Mouse (Mus musculus) liver, embryonic 16.5 days (tissue): Measurements from ENCODE around the gene Nfia. TPM values are rescaled to one million over a fixed set of nuclear protein-coding genes. Genes with fewer than 3 reads are reported as not detected.

Experiments
- ATAC-seq: fragments of 200-750 bp; cut with Nextera tagmentation; 2 replicates; pipeline ENCODE4 v1.8.0; 2017; ENCODE audit warnings: low read depth, mild to moderate bottlenecking, moderate number of reproducible peaks, moderate library complexity
- H3K27ac ChIP-seq: fragments of 300-500 bp; sonication (generic); 2 replicates; pipeline ENCODE4 v1.5.1; 2014; ENCODE audit warnings: mild to moderate bottlenecking, low read length
- H3K27me3 ChIP-seq: fragments of 300-500 bp; sonication (generic); 2 replicates; pipeline ENCODE4 v1.6.1; 2014; ENCODE audit warnings: low read depth, low read length, mixed read lengths; ENCODE audit not compliant: control insufficient read depth, insufficient read depth
- H3K36me3 ChIP-seq: fragments of 300-500 bp; sonication (generic); 2 replicates; pipeline ENCODE4 v1.6.1; 2014; ENCODE audit warnings: mild to moderate bottlenecking; ENCODE audit not compliant: control insufficient read depth, insufficient read depth
- H3K4me1 ChIP-seq: fragments of 300-500 bp; sonication (generic); 2 replicates; pipeline ENCODE4 v1.6.1; 2014; ENCODE audit warnings: low read depth, low read length, mixed read lengths; ENCODE audit not compliant: control insufficient read depth
- H3K4me2 ChIP-seq: fragments of 300-500 bp; sonication (generic); 2 replicates; pipeline ENCODE4 v1.6.1; 2014; ENCODE audit warnings: low read depth, low read length, mixed read lengths
- H3K4me3 ChIP-seq: fragments of 300-500 bp; sonication (generic); 2 replicates; pipeline ENCODE4 v1.5.1; 2014; ENCODE audit warnings: low read depth, mild to moderate bottlenecking, low read length
- H3K9ac ChIP-seq: fragments of 300-500 bp; sonication (generic); 2 replicates; pipeline ENCODE4 v1.6.1; 2014; ENCODE audit warnings: low read depth, low read length
- H3K9me3 ChIP-seq: fragments of 300-500 bp; sonication (generic); replicated peaks from 2 replicates; pipeline ENCODE4 v1.6.1; 2016; ENCODE audit warnings: low read length; ENCODE audit not compliant: control insufficient read depth
- WGBS: fragments of 180-500 bp; shearing (Covaris S2); extraction: QIAGEN DNeasy Blood & Tissue Kit; methylation state at CpG from one replicate; pipeline ENCODE4 v1.1.7; 2014; ENCODE audit not compliant: insufficient replicate concordance; 5-methylcytosine and 5-hydroxymethylcytosine counted together
- polyA plus RNA-seq: library from polyadenylated mRNA; unstranded; fragments of >200 nt; fragmentation: Nextera tagmentation; extraction: Ambion mirVana; gene quantifications from 2 replicates; pipeline ENCODE4 v1.2.1, GENCODE M21; 2015

Nfia gene
- polyA plus RNA-seq, 1 experiment from 2014 or later, result 5.7 TPM

- Histone ChIP-seq H3K36me3 (no peaks in the 10 kb centered on the region), H3K4me3 (no peak overlapping the region), H3K9ac (no peak overlapping the region), H3K9me3 (no peaks in the 10 kb centered on the region), H3K27me3 (no peaks in the 10 kb centered on the region), H3K4me2 (no peak overlapping the region), H3K27ac (no peak overlapping the region), H3K4me1 (no peaks in the 10 kb centered on the region)
- ATAC-seq, result no peak
- WGBS, result 58% methylated on average over 5 of the region's 5 CpGs
Observed at GRCm38 (mm10) chr4:98039095-98039494, 266.6 kb downstream of the Nfia start.

- Histone ChIP-seq H3K4me2 (no peak overlapping the region), H3K27ac (no peak overlapping the region), H3K9me3 (no peaks in the 10 kb centered on the region), H3K4me1 (no peaks in the 10 kb centered on the region), H3K27me3 (no peaks in the 10 kb centered on the region), H3K9ac (no peak overlapping the region), H3K4me3 (no peak overlapping the region), H3K36me3 (no peaks in the 10 kb centered on the region)
- WGBS, result 27% methylated on average over 7 of the region's 7 CpGs
- no peak for ATAC-seq
Observed at GRCm38 (mm10) chr4:98040179-98040578, 267.6 kb downstream of the Nfia start.

- Histone ChIP-seq H3K9me3 (no peaks in the 10 kb centered on the region), H3K4me2 (no peak overlapping the region), H3K27me3 (no peaks in the 10 kb centered on the region), H3K27ac (no peak overlapping the region), H3K36me3 (no peaks in the 10 kb centered on the region), H3K4me1 (no peaks in the 10 kb centered on the region), H3K4me3 (no peak overlapping the region), H3K9ac (no peak overlapping the region)
- ATAC-seq, result no peak
- WGBS, result 68% methylated on average over 8 of the region's 8 CpGs
Observed at GRCm38 (mm10) chr4:98044611-98045010, 272.1 kb downstream of the Nfia start.

GRCm38 (mm10) chr4:98047369-98047768, 274.8 kb downstream of the Nfia start:
- Histone ChIP-seq H3K4me3 (no peak overlapping the region), H3K4me2 (no peak overlapping the region), H3K9ac (no peak overlapping the region), H3K27me3 (no peaks in the 10 kb centered on the region), H3K36me3 (no peaks in the 10 kb centered on the region), H3K9me3 (no peaks in the 10 kb centered on the region), H3K27ac (no peak overlapping the region), H3K4me1 (no peaks in the 10 kb centered on the region)
- no peak for ATAC-seq

GRCm38 (mm10) chr4:98049584-98049983, 277.1 kb downstream of the Nfia start:
- no peak overlapping the region for H3K27ac ChIP-seq
- H3K4me1 ChIP-seq, result no peaks in the 10 kb centered on the region
- H3K4me2 ChIP-seq, result no peak overlapping the region
- no peaks in the 10 kb centered on the region for H3K36me3 ChIP-seq
- H3K9ac ChIP-seq, result no peak overlapping the region
- no peaks in the 10 kb centered on the region for H3K9me3 ChIP-seq
- H3K27me3 ChIP-seq, result no peaks in the 10 kb centered on the region
- ATAC-seq, result no peak
- no peak overlapping the region for H3K4me3 ChIP-seq
- 62% methylated on average over 7 of the region's 7 CpGs for WGBS

GRCm38 (mm10) chr4:98050003-98050620, 277.6 kb downstream of the Nfia start:
- H3K9me3 ChIP-seq, result no peaks in the 10 kb centered on the region
- H3K4me1 ChIP-seq, result no peaks in the 10 kb centered on the region
- no peak for ATAC-seq
- H3K27ac ChIP-seq, result no peak overlapping the region
- no peaks in the 10 kb centered on the region for H3K36me3 ChIP-seq
- no peak overlapping the region for H3K4me2 ChIP-seq
- 70% methylated on average over 8 of the region's 8 CpGs for WGBS
- H3K9ac ChIP-seq, result no peak overlapping the region
- H3K27me3 ChIP-seq, result no peaks in the 10 kb centered on the region
- H3K4me3 ChIP-seq, result no peak overlapping the region

- 66% methylated on average over 10 of the region's 10 CpGs for WGBS
- Histone ChIP-seq H3K9me3 (no peaks in the 10 kb centered on the region), H3K9ac (no peak overlapping the region), H3K4me3 (no peak overlapping the region), H3K36me3 (no peaks in the 10 kb centered on the region), H3K27me3 (no peaks in the 10 kb centered on the region), H3K27ac (no peak overlapping the region), H3K4me2 (no peak overlapping the region), H3K4me1 (no peaks in the 10 kb centered on the region)
- ATAC-seq, result no peak
Observed at GRCm38 (mm10) chr4:98050781-98051180, 278.2 kb downstream of the Nfia start.

GRCm38 (mm10) chr4:98051326-98051725, 278.8 kb downstream of the Nfia start:
- ATAC-seq, result no peak
- H3K27ac ChIP-seq, result no peak overlapping the region
- no peaks in the 10 kb centered on the region for H3K27me3 ChIP-seq
- no peak overlapping the region for H3K4me2 ChIP-seq
- H3K9me3 ChIP-seq, result no peaks in the 10 kb centered on the region
- WGBS, result 43% methylated on average over 3 of the region's 3 CpGs
- H3K4me3 ChIP-seq, result no peak overlapping the region
- no peaks in the 10 kb centered on the region for H3K36me3 ChIP-seq
- H3K9ac ChIP-seq, result no peak overlapping the region
- no peaks in the 10 kb centered on the region for H3K4me1 ChIP-seq

GRCm38 (mm10) chr4:98055036-98055435, 282.5 kb downstream of the Nfia start:
- Histone ChIP-seq H3K4me2 (no peak overlapping the region), H3K9me3 (no peaks in the 10 kb centered on the region), H3K4me3 (no peak overlapping the region), H3K4me1 (no peaks in the 10 kb centered on the region), H3K36me3 (no peaks in the 10 kb centered on the region), H3K27me3 (no peaks in the 10 kb centered on the region), H3K9ac (no peak overlapping the region), H3K27ac (no peak overlapping the region)
- ATAC-seq, result no peak
- 64% methylated on average over 4 of the region's 4 CpGs for WGBS
